Mouse (Mus musculus): ENCODE data around the gene Tecpr2.

The Tecpr2 gene

DNA sequence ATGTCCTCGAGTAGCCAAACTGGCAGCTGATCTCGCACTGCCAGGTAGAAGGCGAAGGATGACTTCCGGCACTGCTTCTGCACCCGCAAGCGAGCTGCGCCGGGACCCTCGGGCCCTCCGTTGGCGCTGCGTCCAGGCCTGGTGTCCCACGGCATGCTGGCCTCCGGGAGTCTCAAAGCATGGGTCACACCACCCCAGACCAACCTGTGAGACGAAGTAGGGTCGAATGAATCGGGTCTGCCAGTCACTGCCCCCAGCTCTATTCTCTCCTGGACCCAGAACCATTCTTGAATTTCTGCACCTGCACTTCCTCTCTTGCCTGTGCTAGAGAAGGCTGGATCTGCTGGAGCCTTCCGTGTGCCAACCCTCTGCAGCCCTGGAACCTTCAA is 88.3 kb downstream of the Tecpr2 start:
- DNase-seq (ENCODE audit: low spot score in 2 of 2): no peak

DNA sequence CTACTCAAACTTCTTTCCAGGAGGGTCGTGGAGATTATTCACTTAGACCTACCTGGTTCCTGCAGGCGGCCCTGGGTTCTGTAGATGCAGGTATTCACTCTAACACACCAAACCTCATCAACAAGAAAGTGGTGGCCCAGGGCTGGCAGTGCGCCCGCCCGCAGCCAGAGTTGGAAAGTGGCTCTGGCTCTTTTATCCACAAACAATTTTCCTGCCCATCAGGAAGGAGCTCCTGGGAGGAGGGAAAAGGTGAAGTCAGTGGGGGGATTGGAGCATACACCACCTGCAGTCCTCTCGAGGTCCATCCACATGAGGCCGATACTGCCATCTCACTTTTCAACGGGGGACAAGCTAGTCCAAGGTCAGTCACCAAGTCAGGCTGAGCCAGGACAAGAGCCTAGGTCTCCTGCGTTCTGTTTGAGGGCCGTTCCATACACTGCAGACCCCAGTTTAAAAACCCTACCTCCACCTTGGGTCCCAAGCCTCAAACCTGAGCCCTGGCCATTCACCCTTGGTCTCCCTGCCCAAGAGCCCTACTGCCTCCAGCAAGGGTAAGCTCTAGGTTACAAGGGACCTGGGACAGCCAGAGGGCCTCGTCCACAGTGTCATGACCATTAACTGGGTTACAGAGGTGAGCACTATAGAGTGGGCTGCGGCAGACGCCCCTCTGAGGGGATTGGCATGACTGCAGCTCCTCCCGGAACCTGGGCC is 89.0 kb downstream of the Tecpr2 start:
- DNase-seq (ENCODE audit: low spot score in 2 of 2): no peak

DNA sequence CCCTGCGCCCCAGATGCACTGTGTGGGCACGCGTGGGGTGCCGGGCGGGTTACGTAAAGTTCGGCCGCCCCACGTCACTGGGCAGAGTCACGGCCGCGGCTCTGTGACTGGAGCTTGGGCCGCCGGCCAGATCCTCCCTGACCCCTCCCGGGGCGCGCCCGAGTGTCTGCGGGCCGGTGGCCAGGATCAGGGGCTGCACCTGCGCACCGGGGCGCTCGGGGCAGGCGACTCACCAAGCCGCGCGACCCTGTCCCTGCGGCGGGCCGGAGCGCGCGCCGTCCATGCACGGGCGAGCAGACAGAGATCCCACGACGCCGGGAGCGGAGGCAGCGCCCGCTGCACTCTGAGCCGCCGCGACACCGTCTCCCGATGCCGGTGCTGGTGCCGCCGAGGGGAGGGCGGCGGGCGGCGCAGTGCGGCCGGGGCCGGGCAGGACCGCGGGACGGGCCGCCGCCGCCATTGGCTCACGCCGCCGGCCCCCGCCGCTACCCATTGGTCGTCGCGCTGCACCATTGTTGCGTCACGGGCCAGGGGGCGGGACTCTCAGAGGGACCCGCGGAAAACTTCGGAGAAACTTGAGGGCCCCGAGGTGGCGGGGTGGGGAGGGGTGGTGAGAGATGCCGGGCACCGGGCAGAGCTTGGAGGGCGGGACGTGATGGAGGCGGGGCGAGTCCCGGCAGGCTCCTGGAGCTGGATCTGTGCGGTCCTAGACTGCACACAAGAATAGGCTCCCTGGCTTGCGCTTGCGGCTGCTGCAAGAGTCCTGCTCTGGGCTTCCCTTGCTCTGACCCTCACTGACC is 89.7 kb downstream of the Tecpr2 start, which contains the start of gene Ankrd9:
TSS of gene Ankrd9 (minus strand) at position 434 of the 800 bp plus-strand sequence.
- DNase-seq (ENCODE audit: low spot score in 2 of 2): peak; percentile 96 to 98

DNA sequence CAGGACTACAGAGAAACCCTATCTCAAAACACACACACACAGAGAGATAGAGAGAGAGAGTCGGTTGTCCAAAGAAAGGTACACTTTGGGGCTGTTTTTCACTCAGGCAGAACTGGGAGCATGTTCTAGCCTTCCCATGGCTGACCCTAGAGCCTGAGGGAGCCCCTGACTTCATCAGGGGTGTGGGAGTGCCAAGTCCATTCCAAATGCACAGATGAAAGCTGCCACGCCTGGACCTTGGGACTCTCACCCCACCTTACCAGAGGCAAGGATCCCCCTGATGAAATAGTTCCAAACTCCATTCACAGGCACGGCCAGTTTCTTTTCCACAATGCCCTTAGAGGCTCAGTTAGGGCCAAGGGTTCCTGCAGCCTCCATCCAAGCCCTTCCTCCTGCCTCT is 90.7 kb downstream of the Tecpr2 start:
- DNase-seq (ENCODE audit: low spot score in 2 of 2): no peak

DNA sequence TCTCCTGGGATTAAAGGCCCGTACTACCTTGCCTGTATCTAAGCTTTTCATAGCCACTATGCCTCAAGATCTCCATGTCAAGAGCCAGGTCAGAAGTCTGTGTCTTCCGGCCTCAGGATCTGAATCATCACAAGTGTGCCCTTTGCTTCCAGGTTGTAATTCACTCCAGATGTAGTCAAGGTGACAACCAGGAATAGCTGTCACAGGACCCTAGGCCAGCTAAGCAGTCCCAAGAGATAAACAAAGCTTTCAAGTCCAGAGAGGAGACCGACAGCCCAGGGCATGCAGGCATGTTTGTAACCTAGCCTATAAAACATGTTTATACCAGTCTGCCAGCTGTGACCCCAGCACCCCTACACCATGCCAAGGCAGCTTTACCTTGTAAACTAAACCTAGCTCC is 92.7 kb downstream of the Tecpr2 start:
- no peak for DNase-seq (ENCODE audit: low spot score in 2 of 2)

DNA sequence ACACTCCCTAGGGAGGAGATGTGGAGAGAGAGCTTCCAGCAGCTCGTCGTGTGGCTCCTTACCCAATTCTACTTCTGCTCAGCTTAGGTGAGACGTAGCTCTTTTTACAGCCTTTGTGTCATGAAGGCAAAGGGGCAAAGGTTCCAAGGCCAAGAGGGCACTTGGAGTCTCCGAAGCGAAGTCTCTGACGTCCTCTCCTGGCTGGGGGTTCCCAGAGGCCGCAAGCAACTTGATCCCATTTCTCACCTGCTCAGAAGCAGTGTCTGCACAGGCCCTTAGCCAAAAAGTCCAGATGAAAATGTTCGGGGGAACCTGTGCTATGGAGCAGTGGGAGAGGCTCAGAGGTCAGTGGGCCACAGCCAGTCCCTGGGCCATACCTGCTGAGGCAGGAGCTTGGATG is 94.0 kb downstream of the Tecpr2 start:
- no peak for DNase-seq (ENCODE audit: low spot score in 2 of 2)

DNA sequence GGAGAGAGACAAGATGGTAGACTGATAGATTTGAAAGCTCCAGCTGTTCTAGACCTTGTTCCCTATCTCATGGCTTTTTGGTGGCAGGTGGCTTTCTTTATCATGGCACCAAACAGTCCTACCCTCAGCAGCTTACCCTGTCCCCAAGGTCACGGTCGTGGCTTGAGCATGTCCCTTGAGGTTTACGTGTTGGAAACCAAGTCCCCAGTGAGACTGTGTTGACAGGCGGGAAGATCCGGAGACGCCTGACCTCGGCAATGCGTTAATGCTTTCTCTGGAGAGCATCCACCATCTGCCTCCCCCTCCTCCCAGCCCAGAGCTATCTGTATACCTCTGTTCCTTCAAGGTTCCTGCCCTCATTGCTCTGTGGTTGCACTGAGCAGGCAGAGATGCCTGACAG is 94.7 kb downstream of the Tecpr2 start:
- DNase-seq (ENCODE audit: low spot score in 2 of 2): no peak

DNA sequence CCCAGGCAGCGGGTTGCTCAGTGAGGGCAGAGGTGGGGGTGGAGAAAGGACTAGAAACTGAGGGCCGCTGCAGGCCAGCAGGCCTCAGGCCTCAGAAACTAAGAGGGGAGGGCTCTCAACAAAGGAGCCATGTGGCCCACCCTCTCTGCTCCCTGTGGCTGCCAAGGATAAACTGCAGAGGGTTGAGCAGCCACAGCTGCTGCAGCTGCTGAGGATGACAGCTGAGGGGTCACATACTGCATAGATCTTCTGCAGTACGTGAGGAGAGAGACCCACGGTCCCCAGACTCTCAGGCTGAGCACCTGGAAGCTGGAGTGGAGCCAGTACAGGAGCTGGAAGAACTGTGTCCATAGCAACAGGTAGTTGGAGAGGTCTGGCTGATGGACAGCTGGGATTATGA is 95.5 kb downstream of the Tecpr2 start:
- no peak for DNase-seq (ENCODE audit: low spot score in 2 of 2)

DNA sequence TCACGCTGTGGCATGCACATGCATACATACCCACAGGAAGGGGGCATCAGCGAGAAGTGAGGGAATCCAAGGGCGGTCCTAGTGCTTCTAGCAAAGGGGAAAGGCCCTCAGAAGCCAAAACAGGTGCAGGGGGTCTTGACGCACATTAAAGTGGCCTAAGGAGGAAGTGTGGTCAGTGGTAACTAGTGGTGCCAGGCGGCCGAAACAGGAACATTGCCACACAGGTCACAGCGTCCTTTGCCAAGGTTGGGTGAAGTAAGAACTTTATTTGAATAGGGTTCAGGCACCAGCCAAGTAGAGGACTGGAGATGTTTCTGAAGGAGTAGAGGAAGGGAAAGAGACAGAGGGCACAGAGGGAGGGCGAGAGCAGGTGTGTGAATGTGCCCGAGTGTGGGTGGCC is 96.1 kb downstream of the Tecpr2 start:
- DNase-seq (ENCODE audit: low spot score in 2 of 2): no peak

DNA sequence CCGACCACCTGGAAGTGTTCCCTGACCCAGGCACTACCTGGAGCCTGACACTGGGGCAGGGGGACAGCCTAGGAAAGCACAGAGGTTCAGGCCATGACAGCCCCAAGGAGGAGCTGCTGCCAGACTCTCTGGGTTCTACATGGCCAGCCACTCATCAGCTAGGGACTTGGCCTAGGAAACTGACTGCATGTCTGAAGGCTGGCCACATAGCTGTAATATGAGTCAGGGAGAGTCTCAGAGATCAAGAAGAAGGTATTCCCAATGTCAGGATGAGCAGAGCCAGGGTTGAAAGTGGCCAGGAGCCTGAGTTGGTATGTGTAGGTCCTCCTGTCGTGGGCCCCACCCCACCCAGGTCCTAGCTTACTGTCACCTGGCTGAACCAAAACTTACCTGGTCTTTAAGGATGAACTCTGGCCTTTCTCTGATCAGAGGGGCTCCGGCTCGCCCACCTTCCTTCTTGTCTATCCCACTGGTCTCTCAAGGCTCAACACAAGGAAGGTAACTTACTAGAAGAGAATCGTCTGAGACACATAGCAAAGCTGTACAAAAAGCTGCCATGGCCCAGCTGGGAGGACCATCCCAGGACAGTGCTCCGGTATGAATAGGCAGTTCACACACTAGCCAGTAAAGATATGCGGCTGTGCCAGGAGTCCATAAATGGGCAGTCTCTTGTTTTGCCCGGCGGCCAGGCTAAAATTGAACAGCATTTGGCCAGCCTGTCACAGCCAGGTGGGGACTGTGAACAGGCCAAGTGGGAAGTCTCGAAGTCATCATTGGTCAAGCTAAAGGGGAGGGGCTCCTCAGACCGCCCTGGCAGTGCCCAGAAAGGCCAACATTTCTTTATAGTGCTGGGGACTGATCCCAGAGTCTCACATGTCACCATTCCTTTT is 97.7 kb downstream of the Tecpr2 start:
- DNase-seq (ENCODE audit: low spot score in 2 of 2): no peak

DNA sequence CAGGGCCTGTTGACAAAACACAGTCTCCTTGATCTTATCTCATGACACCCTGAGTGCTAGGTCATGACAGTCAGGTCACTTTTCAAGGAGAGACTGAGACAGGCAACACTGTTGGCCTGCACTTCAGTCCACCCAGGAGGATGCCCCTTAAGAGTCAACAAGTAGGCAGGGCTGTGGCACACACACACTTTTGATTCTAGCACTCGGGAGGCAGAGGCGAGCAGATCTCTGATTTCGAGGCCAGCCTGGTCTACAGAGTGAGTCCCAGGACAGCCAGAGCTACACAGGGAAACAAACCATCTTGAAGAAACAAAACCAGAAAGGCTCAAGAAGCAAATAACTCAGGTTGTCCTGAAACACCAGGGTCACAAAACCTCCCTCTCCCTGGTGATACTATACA is 100.3 kb downstream of the Tecpr2 start:
- no peak for DNase-seq (ENCODE audit: low spot score in 2 of 2)

DNA sequence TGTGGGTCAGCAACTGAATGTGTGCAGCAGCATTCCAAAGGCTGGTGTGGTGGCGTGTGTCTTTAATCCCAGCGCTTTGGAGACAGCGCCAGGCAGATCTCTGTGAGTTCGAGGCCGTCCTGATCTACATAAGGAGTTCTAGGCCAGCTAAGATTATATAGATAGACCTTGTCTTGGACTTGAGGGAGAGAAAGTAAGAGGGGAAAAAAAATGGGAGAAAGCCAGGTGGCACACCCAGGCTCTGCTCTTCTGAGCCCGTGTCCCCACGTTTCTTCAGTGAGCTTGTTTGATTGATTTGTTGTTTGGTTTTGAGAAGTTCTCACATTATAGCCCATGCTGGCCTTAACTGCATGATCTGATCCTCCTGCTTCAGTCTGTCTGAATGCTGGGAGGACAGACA is 101.4 kb downstream of the Tecpr2 start:
- no peak for DNase-seq (ENCODE audit: low spot score in 2 of 2)

DNA sequence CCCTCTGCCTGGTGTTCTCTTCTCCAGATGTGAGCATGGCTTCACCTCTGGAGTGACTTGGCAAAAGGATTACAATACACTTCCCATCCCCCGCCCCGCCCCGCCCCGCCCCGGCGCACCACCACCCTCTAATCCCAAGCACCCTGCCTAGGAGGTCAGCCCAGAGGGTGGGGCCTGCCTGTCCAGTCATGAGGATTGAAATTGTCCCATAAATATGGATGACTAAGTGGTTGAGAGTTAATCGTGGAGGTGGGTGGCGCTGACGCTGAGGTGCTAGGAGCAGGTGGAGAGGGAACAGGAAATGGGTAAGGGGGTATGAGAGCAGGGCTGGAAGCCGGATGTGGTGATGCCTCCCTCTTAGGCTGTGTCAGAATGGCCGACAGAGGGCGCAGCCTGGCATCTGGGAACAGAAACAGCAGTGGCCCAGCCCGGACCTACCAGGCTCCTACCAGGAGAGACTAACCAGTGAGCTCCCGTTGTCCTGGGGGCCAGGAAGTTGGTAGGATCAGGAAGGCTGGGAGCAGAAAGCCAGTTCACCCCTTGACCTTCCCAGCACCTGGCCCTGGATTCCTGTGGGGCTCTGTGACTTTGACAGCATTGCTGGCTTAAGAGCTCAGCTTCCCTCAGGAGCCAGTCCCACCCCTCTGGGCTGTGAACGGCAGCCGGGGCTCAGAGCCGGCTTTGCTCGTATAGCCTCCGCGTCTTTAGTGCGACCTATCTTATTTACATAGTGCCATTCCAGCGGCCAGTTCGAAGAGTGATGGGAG is 102.5 kb downstream of the Tecpr2 start:
- peak; percentile 71 to 81 for DNase-seq (ENCODE audit: low spot score in 2 of 2)

DNA sequence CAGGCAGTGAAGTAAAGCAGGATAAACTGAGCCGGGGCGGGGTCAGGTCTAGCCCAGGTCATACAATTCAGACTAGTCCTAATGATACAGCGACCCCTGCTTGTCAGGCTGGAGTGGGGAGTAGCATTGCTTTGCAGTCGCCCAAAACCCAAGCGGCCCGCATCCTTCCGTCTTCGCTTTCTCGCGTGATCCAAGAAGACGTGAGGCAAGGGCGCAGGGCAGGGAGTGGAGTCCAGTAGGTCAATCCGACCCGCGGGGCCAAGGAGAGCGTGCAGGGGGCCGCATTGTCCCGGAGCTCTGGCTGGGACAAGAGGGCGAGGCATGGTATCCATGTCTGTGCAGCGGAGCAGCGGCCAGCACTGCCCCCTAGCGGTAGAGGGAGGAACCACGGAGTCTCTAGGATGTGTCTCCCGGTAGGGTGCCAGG is 103.1 kb downstream of the Tecpr2 start:
- DNase-seq (ENCODE audit: low spot score in 2 of 2): peak; percentile 84 to 96

DNA sequence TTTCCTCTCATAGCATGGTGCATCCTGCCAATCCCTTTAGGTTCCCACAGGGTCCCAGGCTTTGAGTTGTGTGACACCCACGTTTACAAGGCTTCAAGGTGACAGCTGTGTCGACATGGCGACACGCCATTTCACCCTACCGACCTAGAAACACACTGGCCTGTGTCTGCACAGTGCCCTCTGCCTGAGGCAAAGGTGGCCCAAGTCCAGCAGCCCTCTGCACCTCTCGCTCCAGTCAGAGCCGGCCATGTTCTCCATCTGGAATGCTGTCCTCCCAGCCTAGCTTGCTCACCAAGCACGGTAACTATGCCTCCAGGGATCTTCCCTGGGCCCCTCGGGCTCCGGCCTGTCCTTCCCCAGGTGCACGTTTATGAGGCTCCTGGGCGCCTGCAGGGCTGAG is 103.7 kb downstream of the Tecpr2 start:
- DNase-seq (ENCODE audit: low spot score in 2 of 2): no peak

DNA sequence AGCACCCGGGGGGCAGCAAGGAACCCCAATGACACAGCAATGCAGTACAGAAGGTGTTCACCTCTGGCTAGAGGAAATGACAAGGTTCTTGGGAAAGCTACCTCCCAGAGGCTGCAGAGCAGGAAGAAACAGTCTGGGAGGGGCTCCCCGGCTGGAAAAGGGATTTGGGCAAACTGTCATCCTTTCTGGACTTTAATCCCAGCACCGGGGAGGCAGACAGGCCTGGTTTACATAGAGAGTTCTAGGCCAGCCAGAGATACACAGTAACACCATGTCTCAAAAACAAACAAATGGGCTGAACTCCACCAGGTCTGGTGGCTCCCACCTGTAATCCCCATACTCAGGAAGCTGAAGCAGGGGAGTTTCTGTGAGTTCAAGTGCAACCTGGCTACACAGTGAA is 104.2 kb downstream of the Tecpr2 start:
- DNase-seq (ENCODE audit: low spot score in 2 of 2): no peak

DNA sequence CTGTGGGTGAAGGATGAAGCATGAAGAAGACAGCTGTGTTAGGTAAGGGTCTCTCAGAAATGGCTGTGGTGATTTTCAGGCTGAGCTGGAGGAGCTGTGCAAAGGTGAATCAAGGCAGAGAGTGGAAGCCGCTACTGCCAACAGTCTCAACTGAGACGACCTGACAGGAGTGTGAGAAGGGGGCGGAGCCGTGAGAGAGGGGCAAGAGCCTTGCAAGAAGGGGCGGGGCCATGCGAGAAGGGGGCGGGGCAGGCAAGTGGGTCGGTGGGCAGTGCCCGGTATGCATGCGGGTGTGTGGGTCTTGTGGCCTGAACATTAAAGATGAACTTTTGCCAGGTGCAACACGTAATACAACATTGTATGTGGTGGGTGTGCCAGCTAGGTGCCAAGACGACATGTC is 105.6 kb downstream of the Tecpr2 start:
- DNase-seq (ENCODE audit: low spot score in 2 of 2): no peak

DNA sequence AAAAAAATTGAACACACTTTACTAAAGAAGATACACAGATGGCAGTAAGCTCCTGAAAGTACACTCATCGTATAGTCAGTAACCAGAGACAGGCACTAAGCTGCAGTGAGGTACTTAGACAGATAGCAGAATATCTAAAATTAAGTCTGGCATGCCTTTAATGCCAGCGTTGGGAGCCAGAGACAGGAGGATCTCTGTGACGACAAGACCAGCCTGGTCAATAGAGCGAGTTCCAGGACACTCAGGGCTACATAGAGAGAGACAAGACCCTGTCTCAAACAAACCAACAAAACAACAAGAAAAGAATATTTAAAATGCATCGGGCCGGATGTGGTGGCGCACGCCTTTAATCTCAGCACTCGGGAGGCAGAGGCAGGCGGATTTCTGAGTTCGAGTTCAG is 109.0 kb downstream of the Tecpr2 start:
- DNase-seq (ENCODE audit: low spot score in 2 of 2): no peak

DNA sequence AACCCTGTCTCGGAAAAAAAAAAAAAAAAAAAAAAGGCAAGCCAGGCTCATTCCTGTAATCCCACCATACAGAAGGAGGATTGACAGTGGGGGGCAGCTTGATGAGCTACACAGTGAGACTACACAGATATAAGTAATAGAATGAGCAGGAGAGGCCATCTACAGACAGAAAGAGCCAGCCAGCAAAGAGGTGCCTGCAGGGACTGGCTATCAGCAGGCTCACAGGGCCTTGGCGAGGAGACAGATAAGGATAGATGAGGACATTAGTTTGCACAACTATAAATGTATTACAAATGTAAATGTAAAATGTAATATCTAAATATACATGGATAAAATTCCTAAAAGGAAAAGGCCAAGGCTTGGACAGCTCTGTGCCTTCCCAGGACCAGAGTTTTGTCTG is 110.8 kb downstream of the Tecpr2 start:
- no peak for DNase-seq (ENCODE audit: low spot score in 2 of 2)

DNA sequence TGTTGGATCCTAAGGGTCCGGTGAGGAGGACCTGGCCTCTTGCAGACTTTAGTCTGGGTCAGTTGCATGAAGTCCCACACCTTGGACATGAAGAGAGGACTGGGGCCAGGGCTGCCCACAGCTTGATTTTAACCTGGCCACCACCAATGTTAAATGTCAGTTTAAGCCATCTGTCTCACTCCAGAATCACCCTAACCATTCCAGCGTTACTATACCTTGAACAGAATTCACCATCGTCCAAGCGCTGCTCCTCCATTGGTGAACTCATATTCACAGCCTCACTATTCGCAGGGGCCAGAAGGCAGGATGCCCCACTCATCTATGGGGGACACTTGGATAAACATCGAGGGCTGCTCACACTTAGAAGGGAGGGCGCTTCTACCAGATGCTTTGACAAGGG is 111.9 kb downstream of the Tecpr2 start:
- DNase-seq (ENCODE audit: low spot score in 2 of 2): no peak

DNA sequence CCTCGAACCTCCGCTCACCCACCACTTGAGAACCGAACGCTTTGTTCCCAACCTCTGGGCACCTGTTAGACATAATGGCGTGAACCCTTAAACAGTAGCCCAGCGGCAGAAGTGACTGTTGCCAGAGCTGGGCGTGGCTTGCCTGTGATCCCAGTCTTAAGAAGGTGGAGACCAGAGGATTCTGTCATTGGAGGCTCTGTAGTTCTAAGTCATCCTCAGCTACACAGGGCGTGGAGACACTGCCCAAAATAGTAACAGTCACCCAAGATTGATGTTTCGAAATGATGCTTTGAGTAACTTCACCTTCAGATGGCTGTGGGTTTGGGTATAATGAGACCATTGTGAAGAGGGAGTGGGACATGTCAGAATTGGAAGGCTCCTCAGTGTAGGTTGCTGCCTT is 115.1 kb downstream of the Tecpr2 start:
- DNase-seq (ENCODE audit: low spot score in 2 of 2): no peak

DNA sequence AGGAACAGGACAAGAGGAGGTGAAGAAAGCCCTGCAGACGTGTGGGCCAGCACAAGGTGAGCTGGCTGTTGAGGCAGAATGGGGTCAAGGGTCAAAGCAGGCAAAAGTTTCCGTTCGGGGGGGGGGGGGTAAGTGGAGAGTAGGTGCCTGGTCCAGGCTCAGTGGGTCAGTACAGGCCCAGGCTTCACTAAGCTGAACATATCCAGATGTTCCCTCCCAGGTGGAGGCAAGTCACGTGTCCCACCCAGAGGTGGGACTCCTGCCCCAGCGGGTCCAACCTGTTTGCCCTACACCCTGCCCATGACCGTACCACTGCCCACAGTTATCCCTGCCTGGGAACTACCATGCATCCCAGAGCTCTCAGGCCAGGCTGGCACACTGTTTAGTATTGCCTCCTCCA is 116.7 kb downstream of the Tecpr2 start:
- no peak for DNase-seq (ENCODE audit: low spot score in 2 of 2)

Measured in urinary bladder, postnatal 4 days (tissue).